Mouse (Mus musculus) cerebellum, adult 2 months (tissue): ENCODE data around the gene Gm12830. TPM values are rescaled to one million over a fixed set of nuclear protein-coding genes. Genes with fewer than 3 reads are reported as not detected.

Experiments
- DNase-seq, 2 experiments: peaks; one replicate each; pipeline ENCODE4 v3.0.0; 2021
- H3K27ac ChIP-seq: fragments of 200-500 bp; 2 replicates; pipeline ENCODE4 v1.5.1; 2012; ENCODE audit warnings: low read length, control low read depth, inconsistent platforms; ENCODE audit not compliant: insufficient read depth
- H3K27me3 ChIP-seq: fragments of 200-500 bp; 2 replicates; pipeline ENCODE4 v1.6.1; 2012; ENCODE audit warnings: inconsistent platforms, mild to moderate bottlenecking, low read length, moderate library complexity; ENCODE audit not compliant: control insufficient read depth, insufficient read depth
- H3K4me1 ChIP-seq: fragments of 200-500 bp; 2 replicates; pipeline ENCODE4 v1.6.1; 2011; ENCODE audit warnings: low read length; ENCODE audit not compliant: control insufficient read depth, insufficient read depth
- H3K4me3 ChIP-seq: fragments of 200-500 bp; replicated peaks from 2 replicates; pipeline ENCODE3; 2011; ENCODE audit warnings: mild to moderate bottlenecking, low read depth, low read length, control low read depth; ENCODE audit not compliant: insufficient read depth
- CTCF ChIP-seq: fragments of 200-500 bp; IDR thresholded peaks from 2 replicates; pipeline ENCODE4 v1.5.1; 2011; ENCODE audit warnings: low read depth, mild to moderate bottlenecking, control low read depth, low read length, moderate library complexity, borderline replicate concordance; ENCODE audit not compliant: insufficient read depth
- POLR2A ChIP-seq: fragments of 200-500 bp; IDR thresholded peaks from 2 replicates; pipeline ENCODE4 v1.6.1; 2011; ENCODE audit warnings: low read length, control low read depth, borderline replicate concordance; ENCODE audit not compliant: insufficient read depth
- WGBS: fragments of 180-500 bp; shearing (Covaris S2); methylation state at CpG from one replicate; pipeline ENCODE4 v1.1.7; 2018; 5-methylcytosine and 5-hydroxymethylcytosine counted together
- polyA plus RNA-seq: library from polyadenylated mRNA; depleted of rRNA; stranded (reverse); fragments of >200 nt; gene quantifications from 2 replicates; pipeline ENCODE4 v1.2.3, GENCODE M21; 2012

Gm12830 gene
- polyA plus RNA-seq, 1 experiment = not detected

- no peak for DNase-seq
- 73% methylated on average over 10 of the region's 10 CpGs for WGBS
- Histone ChIP-seq H3K4me1 (no peaks in the 10 kb centered on the region), H3K27me3 (no peaks in the 10 kb centered on the region), H3K27ac (no peak overlapping the region), H3K4me3 (no peak overlapping the region)
- TF ChIP-seq CTCF = no peak
- no peak for TF ChIP-seq POLR2A
Observed at GRCm38 (mm10) chr4:114834770-114835581, 13.5 kb downstream of the Gm12830 start.

GRCm38 (mm10) chr4:114841336-114841920 lies 19.9 kb downstream of the Gm12830 start:
- Histone ChIP-seq H3K27ac (no peak overlapping the region), H3K4me1 (no peaks in the 10 kb centered on the region), H3K27me3 (no peaks in the 10 kb centered on the region; the same call in 1 of the 2 replicates), H3K4me3 (no peak overlapping the region)
- WGBS = 70% methylated on average over 9 of the region's 9 CpGs
- TF ChIP-seq POLR2A (no peak), CTCF (no peak)
- no peak for DNase-seq

- TF ChIP-seq POLR2A (no peak), CTCF (no peak)
- Histone ChIP-seq H3K4me3 (no peak overlapping the region), H3K27me3 (no peaks in the 10 kb centered on the region; the same call in 1 of the 2 replicates), H3K27ac (no peak overlapping the region), H3K4me1 (no peaks in the 10 kb centered on the region)
- DNase-seq = no peak
- 10% methylated on average over 9 of the region's 11 CpGs for WGBS
Observed at GRCm38 (mm10) chr4:114842376-114842960, 20.9 kb downstream of the Gm12830 start.

GRCm38 (mm10) chr4:114843097-114843721 lies 21.7 kb downstream of the Gm12830 start:
- Histone ChIP-seq H3K4me3 (no peak overlapping the region), H3K27me3 (no peaks in the 10 kb centered on the region; the same call in 1 of the 2 replicates), H3K27ac (no peak overlapping the region), H3K4me1 (no peaks in the 10 kb centered on the region)
- 1% methylated on average over 51 of the region's 51 CpGs for WGBS
- no peak for DNase-seq
- TF ChIP-seq POLR2A (no peak), CTCF (no peak)

- Histone ChIP-seq H3K27ac (no peak overlapping the region), H3K4me3 (no peak overlapping the region), H3K4me1 (no peaks in the 10 kb centered on the region), H3K27me3 (no peaks in the 10 kb centered on the region; the same call in 1 of the 2 replicates)
- TF ChIP-seq POLR2A (no peak), CTCF (no peak)
- 77% methylated on average over 1 of the region's 1 CpGs for WGBS
- no peak for DNase-seq
Observed at GRCm38 (mm10) chr4:114844600-114844999, 23.1 kb downstream of the Gm12830 start.

- Histone ChIP-seq H3K4me1 (no peaks in the 10 kb centered on the region), H3K4me3 (no peak overlapping the region), H3K27ac (no peak overlapping the region), H3K27me3 (no peaks in the 10 kb centered on the region; the same call in 1 of the 2 replicates)
- WGBS = 60% methylated on average over 4 of the region's 4 CpGs
- TF ChIP-seq CTCF = no peak
- no peak for TF ChIP-seq POLR2A
- DNase-seq = no peak
Observed at GRCm38 (mm10) chr4:114845622-114846021, 24.1 kb downstream of the Gm12830 start.

DNA sequence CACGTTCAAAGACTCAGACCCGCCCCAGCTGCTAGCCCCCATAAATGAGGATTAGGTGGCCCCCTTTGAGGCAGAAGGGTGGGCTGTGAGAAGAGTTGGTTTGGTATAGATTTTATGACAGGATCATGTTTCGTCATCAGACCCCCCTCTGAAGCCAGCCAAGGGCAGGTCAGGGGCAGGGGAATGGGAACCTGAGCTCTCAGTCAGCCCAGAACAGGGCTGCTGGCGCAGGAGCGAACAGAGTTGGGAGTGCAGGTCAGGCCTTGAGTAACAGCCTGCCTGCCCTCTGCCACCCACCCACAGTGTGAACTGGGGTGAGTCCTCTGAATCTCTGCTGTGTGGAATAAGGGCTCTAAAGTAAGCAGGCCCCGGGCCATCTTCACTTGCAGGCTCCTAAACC lies 25.2 kb downstream of the Gm12830 start:
- Histone ChIP-seq H3K4me1 (no peaks in the 10 kb centered on the region), H3K4me3 (no peak overlapping the region), H3K27ac (no peak overlapping the region), H3K27me3 (no peaks in the 10 kb centered on the region; the same call in 1 of the 2 replicates)
- WGBS = 81% methylated on average over 6 of the region's 6 CpGs
- no peak for DNase-seq
- no peak for TF ChIP-seq CTCF
- no peak for TF ChIP-seq POLR2A
